Mouse (Mus musculus) left cerebral cortex, postnatal 25 days (tissue): ENCODE measurements at regions not wholly inside any gene's neighbourhood (a gene's known extent, or its start where the extent isn't known, plus 50 kb on each side); places are given as distances from the start of the nearest gene placed in this dataset.
A peak's percentile ranks its signal among the peaks of the same experiment; 100 is the strongest.

ENCODE experiments used
- DNase-seq, 2 experiments: peaks; one replicate each; pipeline ENCODE4 v3.0.0; 2022; ENCODE audit warnings: low spot score in 2 of 2, mixed read lengths in 1 of 2
- intact Hi-C: fragments of 180-260 bp; cut with DNase I; formaldehyde crosslinking; loops from one replicate; pipeline ENCODE4 v1.15.1; 2025

- DNase-seq = no peak
- intact Hi-C loops = no loop called here
Measured at GRCm38 (mm10) chr6:16581801-16582200, 316.4 kb downstream of the Tfec start.

- DNase-seq = no peak
Measured at GRCm38 (mm10) chr6:16575875-16576274, 322.4 kb downstream of the Tfec start.

DNA sequence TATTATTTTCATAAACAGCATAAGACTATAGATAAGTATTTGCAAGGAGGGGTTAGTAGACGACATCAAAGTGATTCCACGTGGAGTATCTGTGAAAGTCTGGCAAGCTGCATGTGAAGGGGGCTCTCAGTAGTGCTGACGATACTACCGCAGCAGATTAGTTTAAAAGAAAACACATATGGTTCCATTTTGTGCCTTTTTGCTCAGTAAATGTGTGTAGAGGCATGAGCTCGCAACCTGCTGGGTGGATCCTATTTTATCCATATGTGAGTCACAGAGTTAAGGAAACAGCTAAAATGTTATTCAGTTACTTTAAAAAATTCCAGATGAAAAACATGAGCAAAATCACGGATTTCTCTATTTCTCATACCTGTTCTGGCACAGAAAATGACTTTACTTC lies 325.4 kb downstream of the Tfec start:
- intact Hi-C loops = loop anchor here (10.0 kb wide), 1 partner anchor 412 kb away; no protein-coding TSS in a partner anchor
- peak in 1 of 2 experiments; percentile 72 for DNase-seq

More at GRCm38 (mm10) chr6:16575875-16576274, 322.4 kb downstream of the Tfec start:
- intact Hi-C loops = loop anchor here (10.0 kb wide), 1 partner anchor 409 kb away; no protein-coding TSS in a partner anchor

DNA sequence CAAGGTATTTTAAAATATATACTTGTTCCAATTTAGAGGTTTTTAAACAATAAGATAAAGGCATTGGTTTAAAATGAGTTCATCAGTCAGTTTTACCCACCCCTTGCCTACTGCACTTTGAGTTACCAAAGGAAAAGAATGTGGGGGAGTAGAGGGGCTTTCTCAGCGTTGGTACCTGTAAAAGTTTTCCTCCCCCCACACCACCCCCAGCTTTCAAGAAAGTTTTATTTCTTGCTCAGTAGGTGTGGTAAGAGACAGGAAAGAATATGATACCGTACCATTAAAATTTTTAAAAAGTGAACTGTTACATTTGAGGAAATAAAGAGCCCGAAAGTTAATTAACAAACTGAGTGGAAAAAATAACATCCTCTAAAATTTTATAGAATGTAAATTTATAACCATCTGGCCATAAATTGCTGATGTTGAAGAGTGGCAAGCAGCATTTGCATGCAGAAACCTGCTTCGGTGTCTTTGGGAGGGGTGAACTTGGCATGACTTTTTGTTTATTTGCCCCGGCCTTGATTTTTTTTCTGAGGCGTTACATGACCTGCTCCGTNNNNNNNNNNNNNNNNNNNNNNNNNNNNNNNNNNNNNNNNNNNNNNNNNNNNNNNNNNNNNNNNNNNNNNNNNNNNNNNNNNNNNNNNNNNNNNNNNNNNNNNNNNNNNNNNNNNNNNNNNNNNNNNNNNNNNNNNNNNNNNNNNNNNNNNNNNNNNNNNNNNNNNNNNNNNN lies 346.1 kb downstream of the Tfec start:
- intact Hi-C loops = loop anchor here (10.0 kb wide), 1 partner anchor 1367 kb away; no protein-coding TSS in a partner anchor
- no peak for DNase-seq

DNA sequence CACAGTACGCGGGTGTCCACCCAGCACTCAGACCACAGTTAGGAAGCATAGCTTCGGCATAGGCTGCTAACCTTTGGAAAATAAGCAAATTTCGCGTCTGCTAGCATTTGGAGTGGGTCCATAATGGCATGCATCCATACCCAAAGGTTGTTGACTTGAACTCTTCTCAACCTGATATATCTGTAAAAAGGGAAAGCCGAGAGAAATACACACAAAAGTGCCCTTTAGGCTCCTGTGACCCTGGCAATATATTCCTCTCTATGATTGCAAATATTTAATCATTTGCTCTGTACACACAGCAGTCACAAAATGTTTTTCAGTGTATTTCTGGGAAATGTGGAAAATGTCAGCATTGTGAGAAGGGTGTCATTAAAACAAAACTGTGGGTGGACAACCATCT lies 347.1 kb downstream of the Tfec start:
- DNase-seq = no peak
- intact Hi-C loops = loop anchor here (10.0 kb wide), 1 partner anchor 1366 kb away; no protein-coding TSS in a partner anchor

GRCm38 (mm10) chr6:16550445-16550844 lies 347.8 kb downstream of the Tfec start:
- DNase-seq = peak; percentile 59 to 64
- intact Hi-C loops = loop anchor here (10.0 kb wide), 1 partner anchor 1366 kb away; no protein-coding TSS in a partner anchor

GRCm38 (mm10) chr6:16514054-16514453 lies 384.2 kb downstream of the Tfec start:
- DNase-seq = no peak
- intact Hi-C loops = no loop called here

DNA sequence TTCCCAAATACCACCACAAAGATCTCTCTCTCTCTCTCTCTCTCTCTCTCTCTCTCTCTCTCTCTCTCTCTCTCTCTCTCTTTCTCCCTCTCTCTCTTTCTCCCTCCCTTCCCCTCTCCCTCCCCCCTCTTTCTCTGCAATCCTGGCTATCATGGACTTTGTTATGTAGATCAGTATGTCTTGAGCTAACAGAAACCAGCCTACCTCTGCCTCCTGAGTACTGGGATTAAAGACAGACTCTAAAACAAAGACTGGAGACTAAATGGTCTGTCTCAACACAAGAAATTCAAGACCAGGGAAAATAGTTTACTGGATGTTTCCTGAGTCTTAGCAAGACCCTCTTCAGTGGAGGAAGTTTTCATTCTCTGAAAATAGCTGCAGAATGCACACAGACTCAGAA lies 384.7 kb downstream of the Tfec start:
- DNase-seq = no peak
- intact Hi-C loops = no loop called here

DNA sequence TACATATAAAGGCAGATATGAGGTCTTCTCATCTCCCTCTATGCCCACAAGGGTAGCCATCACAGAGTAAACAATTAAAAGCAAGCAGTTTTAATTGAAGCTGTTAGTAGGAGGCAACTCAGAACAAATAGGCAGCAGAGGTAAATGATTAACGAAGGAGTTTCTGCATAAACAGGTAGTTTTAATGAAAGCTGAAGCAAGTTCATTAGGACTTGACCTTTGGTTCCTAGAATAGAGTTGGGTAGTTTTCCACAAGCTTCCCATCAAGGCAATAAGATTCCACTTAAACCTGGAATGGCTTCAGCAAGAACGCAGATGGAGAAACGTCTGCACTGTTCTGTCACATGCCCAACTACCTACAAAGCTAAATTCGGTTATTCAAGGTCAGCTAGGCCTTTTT lies 394.4 kb downstream of the Tfec start:
- DNase-seq = no peak
- intact Hi-C loops = no loop called here

- intact Hi-C loops = no loop called here
- peak; percentile 37 to 88 for DNase-seq
Measured at GRCm38 (mm10) chr6:16487015-16487630, 411.1 kb downstream of the Tfec start.

DNA sequence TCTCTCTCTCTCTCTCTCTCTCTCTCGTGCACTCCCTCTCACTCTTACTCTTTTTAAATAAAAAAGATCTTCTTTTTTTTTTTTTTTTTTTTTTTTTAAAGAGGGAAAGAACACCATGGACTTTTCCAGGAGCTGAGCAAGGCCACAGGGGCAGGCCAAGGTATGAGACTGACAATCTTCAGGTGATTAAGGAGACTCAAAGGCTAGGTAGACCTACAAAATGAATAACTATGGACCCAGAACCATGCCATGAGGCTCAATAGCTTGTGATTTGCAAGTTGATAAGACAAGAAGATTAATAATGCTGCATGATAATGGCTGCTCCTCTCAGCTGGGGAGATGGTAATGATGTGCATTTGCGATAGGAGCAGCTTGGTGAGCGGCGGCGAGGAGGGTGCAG lies 414.9 kb downstream of the Tfec start:
- intact Hi-C loops = no loop called here
- no peak for DNase-seq

DNA sequence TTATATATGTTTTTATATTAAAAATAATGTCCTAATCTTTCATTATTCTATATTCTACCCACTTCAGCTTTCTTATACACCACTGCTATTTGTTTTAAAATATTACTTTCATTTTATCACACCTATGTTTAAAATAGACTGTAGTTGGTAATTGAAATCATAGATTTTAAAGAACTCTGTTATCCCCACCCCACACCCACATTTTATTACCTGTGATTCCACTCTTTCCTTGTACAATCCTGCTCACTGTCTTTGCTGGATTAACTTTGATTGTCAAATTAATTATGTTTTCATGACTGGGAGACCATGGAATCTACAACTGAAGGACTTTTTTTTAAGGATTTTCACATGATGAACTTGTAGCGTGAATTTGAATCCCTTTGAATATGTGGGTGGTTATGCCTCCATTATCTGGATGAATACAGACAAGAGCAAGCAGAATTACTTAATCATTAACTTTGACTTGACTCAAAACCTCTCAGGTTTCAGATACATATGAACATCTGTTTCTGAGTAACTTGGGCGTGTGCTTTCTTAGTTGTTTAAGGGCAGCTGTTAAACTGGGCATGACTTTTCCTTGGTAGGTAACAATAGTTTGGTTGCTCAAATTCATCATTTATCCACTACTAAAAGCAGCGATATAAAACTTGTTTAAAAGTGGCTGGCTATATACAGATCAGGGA lies 429.4 kb downstream of the Tfec start:
- no peak for DNase-seq
- intact Hi-C loops = no loop called here

- DNase-seq = peak; percentile 2 to 47
- intact Hi-C loops = no loop called here
Measured at GRCm38 (mm10) chr6:16458279-16458678, 440.0 kb downstream of the Tfec start.
